Mouse (Mus musculus) 416B (cell line): ENCODE results near the gene Tmem213.

ENCODE experiments used
- DNase-seq: peaks from one replicate; pipeline ENCODE4 v3.0.0; 2011; ENCODE audit warnings: low read depth

Tmem213 gene

DNA sequence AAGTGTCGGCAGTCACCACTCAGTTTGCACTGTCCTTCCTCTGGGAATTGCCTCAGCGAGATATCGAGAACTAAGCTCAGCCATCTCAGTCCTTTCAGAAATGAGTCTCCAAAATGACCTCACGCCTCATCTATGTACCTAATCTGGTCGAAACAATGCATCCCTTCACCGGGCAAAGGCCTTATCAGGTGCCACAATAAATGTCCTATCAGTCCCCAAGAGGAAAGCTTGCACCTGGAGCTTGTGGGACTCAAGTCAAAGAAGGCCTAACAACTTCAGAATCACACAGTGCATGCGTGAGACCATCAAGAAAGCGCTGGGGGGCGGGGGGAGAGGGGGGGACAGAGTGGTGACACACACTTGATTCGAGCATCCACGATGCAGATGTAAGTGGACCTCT, 43.2 kb downstream of the Tmem213 start:
- DNase-seq, result no peak

DNA sequence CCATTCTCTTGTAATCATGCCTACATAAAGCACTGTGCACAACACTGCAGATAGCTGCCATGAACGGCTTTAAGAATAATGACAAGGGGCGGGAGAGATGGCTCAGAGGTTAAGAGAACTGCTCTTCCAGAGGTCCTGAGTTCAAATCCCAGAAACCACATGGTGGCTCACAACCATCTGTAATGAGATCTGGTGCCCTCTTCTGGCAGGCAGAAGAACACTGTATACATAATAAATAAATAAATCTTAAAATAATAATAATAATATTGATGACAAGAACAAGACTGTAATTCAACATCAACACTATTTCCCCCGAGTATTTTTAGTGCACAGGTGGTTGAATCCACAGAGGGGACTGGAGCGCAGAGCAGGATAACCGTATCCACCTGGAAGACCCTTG, 47.1 kb downstream of the Tmem213 start:
- no peak for DNase-seq

DNA sequence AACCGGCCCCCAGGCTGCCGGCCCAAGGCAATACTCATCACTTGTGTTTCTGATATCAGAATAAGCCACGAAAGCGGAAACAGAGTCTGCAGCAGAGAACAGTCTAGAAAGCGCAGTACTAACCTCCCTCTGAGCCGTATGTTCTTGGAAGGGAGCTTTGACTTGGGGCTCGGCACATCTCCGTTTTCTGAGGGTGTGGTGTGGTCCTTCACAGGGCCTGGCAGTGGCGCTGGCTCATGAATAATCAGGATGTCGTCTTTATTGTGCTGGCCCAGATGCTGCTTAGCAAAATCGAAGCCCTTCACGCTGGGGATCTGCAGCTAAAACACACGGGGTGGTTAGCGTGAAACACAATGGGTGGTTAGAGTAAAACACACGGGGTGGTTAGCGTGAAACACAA, 48.9 kb downstream of the Tmem213 start:
- no peak for DNase-seq

DNA sequence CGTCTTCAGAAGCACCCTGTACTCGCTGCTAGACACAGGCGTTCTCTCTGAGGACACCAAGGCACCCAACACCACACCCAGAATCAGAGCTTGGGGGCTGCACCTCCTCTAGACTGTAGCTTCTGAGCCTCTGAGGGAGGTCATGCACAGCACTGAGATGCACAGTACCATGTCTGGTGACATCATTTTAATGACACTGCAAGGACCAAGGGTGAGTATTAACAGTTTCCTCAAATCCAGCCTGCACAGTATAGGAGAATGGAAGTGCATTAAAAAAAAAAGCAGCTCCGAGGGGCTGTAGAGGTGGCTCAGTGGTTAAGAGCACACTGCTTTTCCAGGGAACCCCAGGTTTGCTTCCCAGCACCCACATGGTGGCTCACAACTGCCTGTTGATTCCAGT, 50.5 kb downstream of the Tmem213 start:
- no peak for DNase-seq

DNA sequence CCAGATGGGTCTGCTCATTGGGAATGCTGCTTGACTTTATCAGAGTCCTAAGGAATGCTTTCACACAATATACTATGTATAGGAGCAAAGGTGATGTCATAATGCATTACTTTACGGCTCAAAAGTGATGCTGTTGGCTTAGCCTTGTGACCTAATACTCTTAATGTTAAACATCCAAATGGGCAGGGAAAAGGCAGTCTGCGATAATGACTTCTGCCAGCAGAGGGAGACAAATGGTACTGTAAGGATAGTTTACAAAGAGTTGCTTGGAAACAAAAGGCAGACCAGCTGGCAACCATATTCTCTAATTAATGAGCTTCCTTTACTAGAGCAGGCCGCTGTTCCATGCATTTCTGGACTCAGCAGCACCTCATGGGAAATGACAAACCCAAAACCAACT, 51.0 kb downstream of the Tmem213 start:
- peak; percentile 81 for DNase-seq

DNA sequence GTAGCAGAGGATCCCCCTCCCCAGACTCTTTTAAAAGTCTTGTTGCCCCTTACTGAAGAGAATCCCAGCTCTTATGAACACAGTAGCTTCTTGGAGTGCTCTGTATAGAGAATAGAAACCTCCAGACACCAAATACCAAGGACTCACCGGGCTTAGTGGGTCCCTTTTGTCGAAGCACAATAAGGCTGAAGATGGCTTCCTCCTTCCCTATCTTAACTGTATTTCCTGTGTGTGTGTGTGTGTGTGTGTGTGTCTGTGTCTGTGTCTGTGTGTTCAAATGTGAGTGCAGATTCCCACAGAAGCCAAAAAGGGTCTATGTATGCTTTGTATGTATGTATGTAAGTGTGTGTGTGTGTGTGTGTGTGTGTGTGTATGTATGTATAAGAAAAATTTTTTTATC, 51.5 kb downstream of the Tmem213 start:
- DNase-seq, result no peak

DNA sequence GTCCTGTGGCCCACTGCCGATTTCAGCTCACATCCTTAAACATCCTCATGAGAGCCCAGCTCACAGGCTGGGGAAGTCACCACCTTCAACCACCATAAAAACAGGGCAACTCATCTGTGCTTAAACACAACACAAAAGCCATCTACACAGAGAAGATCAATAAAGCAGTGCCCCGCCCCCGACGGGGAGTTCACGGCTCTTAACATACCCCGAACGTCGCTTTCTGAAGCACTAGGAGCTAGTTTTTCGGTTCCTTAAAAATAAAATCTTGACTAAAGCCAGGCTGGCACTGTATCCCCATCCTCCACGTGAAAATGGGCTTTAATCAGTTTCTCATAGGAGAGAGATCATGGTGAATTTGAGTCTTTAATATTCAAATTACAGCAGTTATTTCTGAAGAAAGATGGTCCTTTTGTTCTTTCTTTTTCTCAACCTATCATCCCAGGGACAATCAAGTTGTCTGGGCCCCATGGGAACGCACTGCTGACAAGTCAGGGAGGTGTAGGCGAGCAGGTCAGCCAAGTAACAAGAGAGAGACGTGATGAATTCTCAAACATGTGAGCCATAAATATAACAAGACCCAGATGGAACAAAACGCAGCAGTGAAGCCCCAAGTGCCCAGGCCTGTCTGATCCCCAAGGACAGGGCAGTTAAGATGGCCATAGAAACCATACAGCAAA, 53.9 kb downstream of the Tmem213 start:
- no peak for DNase-seq

DNA sequence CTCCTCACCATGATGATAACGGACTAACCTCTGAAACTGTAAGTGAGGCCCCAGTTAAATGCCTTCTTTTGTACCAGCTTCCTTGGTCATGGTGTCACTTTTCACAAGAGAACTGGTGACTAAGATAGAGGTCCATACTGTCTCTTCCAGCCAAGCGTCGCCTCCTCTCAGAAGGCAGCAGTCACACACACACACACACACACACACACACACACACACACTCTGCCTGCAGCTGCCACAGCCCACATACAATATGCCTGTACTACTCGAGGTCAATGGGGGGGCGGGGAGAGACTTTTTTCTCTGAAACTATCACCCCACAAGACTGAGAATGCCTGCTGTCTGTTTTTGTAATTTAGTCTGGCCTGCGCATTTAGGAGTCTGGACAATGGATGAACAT, 55.6 kb downstream of the Tmem213 start:
- DNase-seq, result no peak

DNA sequence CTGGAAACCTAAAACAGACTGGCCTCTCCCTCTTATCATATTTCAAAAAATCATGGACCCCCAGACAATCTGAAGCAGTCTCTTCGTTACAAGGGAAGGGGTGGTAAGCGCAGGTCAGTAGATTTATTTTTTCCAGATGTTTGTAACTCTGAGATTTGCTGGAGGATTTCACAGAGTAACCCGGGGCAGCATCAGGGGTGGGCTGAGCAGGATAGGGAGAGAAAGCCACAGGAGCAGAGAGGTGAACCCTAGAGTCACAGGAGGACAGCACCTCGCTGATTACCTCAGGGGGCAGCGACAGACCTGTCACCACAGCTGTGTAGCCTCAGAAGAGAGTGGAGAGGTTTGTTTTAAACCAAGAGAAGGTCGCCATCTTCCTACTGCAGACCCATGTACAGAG, 56.3 kb downstream of the Tmem213 start:
- no peak for DNase-seq
